ENCODE assay signal across 8 mouse cellular contexts in the genomic region with DNA sequence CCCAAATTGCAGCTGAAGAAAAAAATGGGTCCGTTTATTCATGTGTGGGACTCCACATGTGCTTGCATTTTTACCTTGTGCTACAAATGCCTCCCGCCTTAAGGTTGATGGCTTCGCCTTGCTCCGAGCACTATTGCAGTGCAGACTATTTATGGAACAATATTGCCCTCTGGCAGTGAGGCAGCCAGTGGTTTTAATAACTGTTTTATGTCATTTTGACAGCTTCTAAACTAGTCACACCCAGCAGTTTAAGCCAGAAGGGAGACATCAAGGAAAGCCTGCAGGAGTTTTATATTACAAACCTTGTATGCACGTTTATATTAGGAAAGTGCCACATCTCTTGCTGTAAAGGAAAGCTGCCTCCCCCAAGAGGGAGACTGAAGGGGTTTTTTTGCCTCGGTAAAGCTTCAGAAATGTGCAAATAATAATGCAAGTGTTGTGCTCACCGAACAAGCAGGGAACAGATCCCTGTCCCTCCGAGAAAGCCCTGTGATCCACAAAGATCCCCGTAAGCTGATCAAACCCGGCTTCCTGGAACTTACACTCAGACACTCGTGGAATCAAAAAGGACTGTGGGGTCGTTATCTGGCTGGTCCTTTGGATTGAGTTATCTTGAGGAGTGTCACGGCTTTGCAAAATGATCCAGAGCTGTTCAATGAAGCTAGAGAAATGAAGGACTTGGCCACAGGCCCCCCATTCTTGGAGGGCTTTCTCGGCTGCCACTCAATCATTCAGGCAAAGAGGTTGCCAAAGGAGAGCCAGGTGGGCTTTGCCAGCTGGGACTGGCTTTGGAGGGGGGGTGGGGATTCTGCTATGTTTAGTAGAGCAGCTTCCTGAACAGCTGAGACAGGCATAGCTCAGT.
DNase-seq lines count a peak whose midpoint lies in the region; ATAC-seq lines count a peak whose summit lies in the region.

No protein-coding gene starts in this region.

- peak overlapping the region; percentile 18; the same call in 1 of the 2 replicates for H3K4me2 ChIP-seq in kidney, embryonic 16.5 days (replicated peaks; ENCODE audit: low read depth, low read length)
- H3K4me2 ChIP-seq in forebrain, embryonic 12.5 days = peak overlapping the region; percentile 6; the same call in 1 of the 2 replicates
- 0 out of 2 replicates have a peak overlapping the region, but pooled peaks have one; percentile 5 for H3K4me2 ChIP-seq in hindbrain, embryonic 16.5 days (ENCODE audit: low read length)
- no peak overlapping the region for H3K4me2 ChIP-seq in midbrain, embryonic 12.5 days (replicated peaks)

- H3K27me3 ChIP-seq in kidney, embryonic 16.5 days (ENCODE audit: insufficient read depth, low read length) = no peaks in the 10 kb centered on the region
- H3K27me3 ChIP-seq in forebrain, embryonic 12.5 days = no peaks in the 10 kb centered on the region
- H3K27me3 ChIP-seq in hindbrain, embryonic 16.5 days (replicated peaks; ENCODE audit: control insufficient read depth, insufficient read depth, low read length) = no peaks in the 10 kb centered on the region
- H3K27me3 ChIP-seq in midbrain, embryonic 12.5 days = no peaks in the 10 kb centered on the region

- H3K4me1 ChIP-seq in kidney, embryonic 16.5 days (ENCODE audit: insufficient read depth, low read length) = peaks cover 5% of the 10 kb centered on the region; the same call in 1 of the 2 replicates
- H3K4me1 ChIP-seq in forebrain, embryonic 12.5 days = peaks cover 13% of the 10 kb centered on the region
- no peaks in the 10 kb centered on the region; the same call in 1 of the 2 replicates for H3K4me1 ChIP-seq in hindbrain, embryonic 16.5 days (ENCODE audit: control insufficient read depth, insufficient read depth, low read depth, low read length)
- H3K4me1 ChIP-seq in midbrain, embryonic 12.5 days = peaks cover 7% of the 10 kb centered on the region

- H3K4me3 ChIP-seq in kidney, embryonic 16.5 days (ENCODE audit: low read length) = no peak overlapping the region
- H3K4me3 ChIP-seq in forebrain, embryonic 12.5 days (replicated peaks) = no peak overlapping the region
- H3K4me3 ChIP-seq in hindbrain, embryonic 16.5 days (ENCODE audit: low read length) = no peak overlapping the region
- no peak overlapping the region for H3K4me3 ChIP-seq in midbrain, embryonic 12.5 days

- WGBS in kidney, embryonic 16.5 days = 34% methylated on average over 14 of the region's 14 CpGs
- WGBS in forebrain, embryonic 12.5 days = 48% methylated on average over 14 of the region's 14 CpGs
- 26% methylated on average over 14 of the region's 14 CpGs for WGBS in hindbrain, embryonic 16.5 days
- WGBS in midbrain, embryonic 12.5 days = 59% methylated on average over 14 of the region's 14 CpGs

- 0 out of 2 replicates have a peak overlapping the region, but pooled peaks have one; percentile 22 for H3K9ac ChIP-seq in kidney, embryonic 16.5 days (replicated peaks; ENCODE audit: low read length)
- no peak overlapping the region for H3K9ac ChIP-seq in forebrain, embryonic 12.5 days
- no peak overlapping the region for H3K9ac ChIP-seq in hindbrain, embryonic 16.5 days (ENCODE audit: low read depth, low read length)
- no peak overlapping the region for H3K9ac ChIP-seq in midbrain, embryonic 12.5 days (replicated peaks)

- H3K27ac ChIP-seq in kidney, embryonic 16.5 days (ENCODE audit: low read length) = no peak overlapping the region
- peak overlapping the region; percentile 56; the same call in 1 of the 2 replicates for H3K27ac ChIP-seq in forebrain, embryonic 12.5 days
- peak overlapping the region; percentile 32 for H3K27ac ChIP-seq in hindbrain, embryonic 16.5 days (ENCODE audit: low read depth, low read length)
- no peak overlapping the region; the same call in 1 of the 2 replicates for H3K27ac ChIP-seq in midbrain, embryonic 12.5 days (replicated peaks)

- H3K36me3 ChIP-seq in kidney, embryonic 16.5 days (ENCODE audit: insufficient read depth, low read length) = no peaks in the 10 kb centered on the region
- H3K36me3 ChIP-seq in forebrain, embryonic 12.5 days (replicated peaks) = no peaks in the 10 kb centered on the region
- no peaks in the 10 kb centered on the region for H3K36me3 ChIP-seq in hindbrain, embryonic 16.5 days (ENCODE audit: control insufficient read depth, insufficient read depth, low read length)
- no peaks in the 10 kb centered on the region for H3K36me3 ChIP-seq in midbrain, embryonic 12.5 days

- peak; percentile 42; the same call in 1 of the 2 replicates for ATAC-seq in kidney, embryonic 16.5 days (ENCODE audit: low FRiP score, low TSS enrichment)
- peak; percentile 67 for ATAC-seq in forebrain, embryonic 12.5 days (ENCODE audit: low FRiP score)
- ATAC-seq in hindbrain, embryonic 16.5 days = peak; percentile 95
- peak; percentile 47; the same call in 1 of the 2 replicates for ATAC-seq in midbrain, embryonic 12.5 days (ENCODE audit: low FRiP score, low read depth)

- DNase-seq in kidney, adult 18-20 months = no peak
- DNase-seq in cerebellum, adult 11 months = peak; percentile 35
- DNase-seq in natural killer cell, adult 2 months (ENCODE audit: low spot score in 2 of 2) = no peak
- no peak for DNase-seq in c-Kit-positive CD71-positive TER-119-positive erythroid progenitor cells, embryonic 14.5 days (ENCODE audit: low spot score)

- no peaks in the 10 kb centered on the region for H3K9me3 ChIP-seq in kidney, embryonic 16.5 days (ENCODE audit: low read length)
- no peaks in the 10 kb centered on the region for H3K9me3 ChIP-seq in forebrain, embryonic 12.5 days
- no peaks in the 10 kb centered on the region for H3K9me3 ChIP-seq in hindbrain, embryonic 16.5 days (ENCODE audit: control insufficient read depth, low read length)
- H3K9me3 ChIP-seq in midbrain, embryonic 12.5 days = no peaks in the 10 kb centered on the region

Comparison
In these comparisons a context has a peak if more than half of its experiments do, and no peak if none do; other contexts are left out.
1. ATAC-seq: peak in every context shown above with its lines; median percentile 95 in hindbrain, embryonic 16.5 days; 67 in forebrain, embryonic 12.5 days; 47 in midbrain, embryonic 12.5 days; 42 in kidney, embryonic 16.5 days.
2. H3K27ac ChIP-seq: peak in forebrain, embryonic 12.5 days (single experiment) and hindbrain, embryonic 16.5 days (single experiment); none in kidney, embryonic 16.5 days (single experiment) and midbrain, embryonic 12.5 days (single experiment).